Mouse (Mus musculus) T-helper 17 cell (primary cell): ENCODE data around the gene Tns3.

Experiments used
- in situ Hi-C, 2 experiments: fragments of 300-600 bp; cut with MboI, MseI; formaldehyde crosslinking; loops; 1 replicate in 1 of 2; 2 replicates in 1 of 2; pipeline ENCODE4 v1.15.1; 2025; ENCODE audit warnings: high pct_unique_total_duplicates in 2 of 2

Gene Tns3

GRCm38 (mm10) chr11:8652116-8652714 lies 12.1 kb downstream of the Tns3 start:
- in situ Hi-C loops: no loop called here

GRCm38 (mm10) chr11:8651448-8652035 lies 12.8 kb downstream of the Tns3 start:
- in situ Hi-C loops: no loop called here

DNA sequence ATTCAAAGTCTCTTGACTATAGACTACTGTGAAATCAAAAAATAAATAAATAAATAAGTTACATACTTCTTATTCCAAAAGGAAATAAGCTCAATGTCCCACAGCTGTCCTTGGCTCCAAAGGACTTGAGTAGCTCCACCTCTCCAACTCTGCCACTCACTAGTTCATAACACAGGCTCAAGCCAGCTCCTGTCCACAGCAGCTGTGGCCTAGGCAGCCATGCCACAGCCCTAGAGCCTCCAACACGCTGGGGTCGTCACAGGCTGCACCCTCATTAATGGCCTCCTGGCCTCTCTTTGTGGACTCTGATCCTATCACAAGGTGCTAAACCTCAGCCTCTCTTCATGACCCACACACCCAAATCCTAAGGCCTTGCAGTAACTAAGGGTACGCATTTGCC lies 18.7 kb downstream of the Tns3 start:
- in situ Hi-C loops: no loop called here

- in situ Hi-C loops: no loop called here
Observed at GRCm38 (mm10) chr11:8644272-8644671, 20.1 kb downstream of the Tns3 start.

- in situ Hi-C loops: no loop called here
Observed at GRCm38 (mm10) chr11:8641634-8642277, 22.6 kb downstream of the Tns3 start.

- in situ Hi-C loops: no loop called here
Observed at GRCm38 (mm10) chr11:8639726-8640125, 24.6 kb downstream of the Tns3 start.

DNA sequence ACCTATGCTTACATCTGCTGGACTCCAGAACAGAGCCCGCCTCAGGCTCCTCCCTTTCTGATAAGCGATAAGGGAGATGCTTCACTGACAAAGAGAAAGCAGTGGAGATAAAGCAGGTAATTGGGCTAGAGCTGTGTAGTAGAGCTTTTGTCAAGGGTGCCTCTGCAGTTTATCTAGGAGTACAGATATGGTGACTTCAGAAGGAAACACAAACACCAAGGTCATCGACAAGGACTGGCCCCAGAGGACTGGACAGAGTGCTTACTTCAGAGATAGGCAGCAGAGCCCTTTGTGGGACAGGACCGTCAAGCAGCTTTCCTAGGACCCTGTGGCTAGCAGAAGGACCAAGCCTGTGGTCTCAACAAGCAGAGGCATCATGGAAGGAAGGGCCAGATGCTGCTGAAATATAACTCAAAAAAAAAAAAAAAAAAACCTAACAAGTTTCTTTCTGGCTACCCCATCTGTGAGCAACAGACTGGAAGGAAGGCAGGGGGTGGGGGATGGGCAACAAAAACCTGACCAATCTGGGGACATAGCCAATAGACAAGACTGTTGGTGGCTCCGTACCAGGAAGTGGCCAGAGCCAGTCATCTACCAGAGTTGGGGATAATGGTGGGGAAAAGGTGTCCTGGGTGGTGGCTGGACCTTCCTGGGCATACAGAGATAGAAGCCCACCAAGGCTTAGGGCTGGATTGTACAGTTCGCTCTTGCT lies 25.2 kb downstream of the Tns3 start:
- in situ Hi-C loops: no loop called here

DNA sequence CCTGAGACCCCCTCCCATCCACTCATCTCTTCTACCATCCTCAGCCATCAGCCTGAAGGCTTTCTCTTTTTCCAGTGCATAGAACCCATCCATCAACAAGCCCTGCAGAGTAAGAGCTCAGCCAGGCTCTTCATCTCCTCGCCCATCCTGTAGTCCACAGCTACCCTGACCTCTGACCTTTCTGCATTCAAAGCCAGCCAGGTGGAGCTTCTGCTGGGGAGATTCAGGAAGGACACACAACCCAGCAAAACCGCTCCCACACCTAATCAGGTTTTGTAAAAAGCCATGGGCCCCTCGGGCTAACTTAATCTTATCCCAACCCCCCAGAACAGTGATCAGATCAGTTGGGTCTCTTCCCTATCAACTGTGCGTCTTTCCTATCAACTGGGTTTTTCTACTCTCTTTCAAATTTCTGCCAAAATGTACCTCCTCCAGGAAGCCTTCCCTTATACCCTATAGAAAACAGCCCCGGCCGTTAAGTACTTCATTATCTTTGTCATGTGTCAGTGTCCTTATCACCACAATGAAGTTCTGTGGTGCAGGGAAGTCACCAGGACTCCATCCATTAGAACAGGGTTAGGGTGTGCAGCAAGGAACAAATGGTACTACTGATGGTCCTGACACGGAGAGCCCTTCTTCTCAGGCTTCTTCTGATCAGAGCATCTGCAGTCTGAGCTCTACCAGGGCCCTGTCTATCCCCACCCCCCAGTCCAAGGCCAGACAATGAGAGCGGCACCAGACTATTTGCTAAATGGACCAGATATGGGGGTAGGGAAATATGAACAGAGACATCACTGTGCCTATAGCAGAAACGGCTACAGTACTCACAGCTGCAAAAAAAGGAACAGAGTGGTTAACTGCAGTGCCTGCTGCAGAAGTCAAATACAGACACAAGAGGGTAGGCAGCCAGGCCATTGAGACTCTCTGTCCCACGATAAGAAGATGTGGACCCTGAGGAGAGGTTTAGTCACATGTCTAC lies 26.6 kb downstream of the Tns3 start:
- in situ Hi-C loops: no loop called here

DNA sequence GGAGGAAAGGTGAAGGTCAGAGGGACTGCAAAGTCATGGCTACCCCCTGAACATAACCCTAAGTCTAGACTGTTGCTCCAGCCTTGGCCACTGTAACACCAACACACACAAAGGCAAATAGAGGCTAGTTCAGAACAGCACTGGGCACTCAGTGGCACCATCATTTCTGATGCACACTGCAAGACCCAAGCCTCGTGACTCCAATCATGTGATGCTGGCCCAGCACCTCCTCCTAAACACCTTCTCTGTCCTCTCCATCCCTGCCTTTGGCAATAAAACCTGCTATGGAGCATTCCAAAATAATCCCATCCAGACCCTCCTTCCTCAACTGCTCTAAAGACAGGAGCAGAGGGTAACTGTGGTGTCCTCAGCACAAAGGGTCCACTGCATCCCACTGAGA lies 27.7 kb downstream of the Tns3 start:
- in situ Hi-C loops: no loop called here

- in situ Hi-C loops: no loop called here
Observed at GRCm38 (mm10) chr11:8635778-8636177, 28.6 kb downstream of the Tns3 start.

- in situ Hi-C loops: no loop called here
Observed at GRCm38 (mm10) chr11:8634728-8635410, 29.5 kb downstream of the Tns3 start.

- in situ Hi-C loops: no loop called here
Observed at GRCm38 (mm10) chr11:8632163-8632562, 32.2 kb downstream of the Tns3 start.

- in situ Hi-C loops: no loop called here
Observed at GRCm38 (mm10) chr11:8629862-8630390, 34.4 kb downstream of the Tns3 start.

DNA sequence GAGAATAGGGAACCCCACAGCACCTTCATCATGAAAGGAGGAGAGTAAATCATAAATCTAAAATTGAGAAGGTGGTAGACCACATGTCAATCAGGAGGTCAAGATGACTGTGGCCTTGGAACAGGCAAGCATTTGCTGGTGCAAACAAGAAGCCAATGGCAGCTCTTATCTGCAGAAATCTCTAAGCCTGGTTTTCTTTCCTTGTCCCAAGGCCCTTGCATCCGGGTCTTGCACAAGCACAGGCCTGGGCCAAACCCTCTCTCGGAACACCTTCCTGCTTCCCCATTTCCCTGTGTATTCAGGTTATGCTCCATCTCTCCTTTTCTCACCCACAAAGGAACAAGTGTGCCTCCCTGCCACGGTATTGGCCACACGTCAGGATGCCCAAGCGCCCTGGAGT lies 35.0 kb downstream of the Tns3 start:
- in situ Hi-C loops: no loop called here

- in situ Hi-C loops: no loop called here
Observed at GRCm38 (mm10) chr11:8628846-8629253, 35.5 kb downstream of the Tns3 start.

DNA sequence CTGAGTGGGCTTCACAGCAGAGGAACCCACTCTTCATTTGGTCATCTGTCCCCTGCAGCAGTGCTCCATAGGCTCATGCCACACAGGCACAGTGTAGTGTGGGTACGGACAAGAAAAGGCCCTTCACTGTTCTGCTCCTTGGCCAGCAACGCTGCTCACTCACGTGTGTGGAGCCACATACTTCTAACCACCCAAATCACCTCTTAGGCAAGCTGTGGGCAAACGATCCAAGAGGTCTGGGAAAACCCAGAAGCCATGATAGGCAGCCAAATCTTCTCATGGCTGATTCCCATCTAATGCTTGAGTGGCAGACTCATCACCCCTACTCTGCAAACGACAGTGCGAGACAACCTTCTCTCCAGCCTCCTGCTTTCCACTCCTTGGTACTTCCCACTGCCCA lies 37.2 kb downstream of the Tns3 start:
- in situ Hi-C loops: no loop called here

DNA sequence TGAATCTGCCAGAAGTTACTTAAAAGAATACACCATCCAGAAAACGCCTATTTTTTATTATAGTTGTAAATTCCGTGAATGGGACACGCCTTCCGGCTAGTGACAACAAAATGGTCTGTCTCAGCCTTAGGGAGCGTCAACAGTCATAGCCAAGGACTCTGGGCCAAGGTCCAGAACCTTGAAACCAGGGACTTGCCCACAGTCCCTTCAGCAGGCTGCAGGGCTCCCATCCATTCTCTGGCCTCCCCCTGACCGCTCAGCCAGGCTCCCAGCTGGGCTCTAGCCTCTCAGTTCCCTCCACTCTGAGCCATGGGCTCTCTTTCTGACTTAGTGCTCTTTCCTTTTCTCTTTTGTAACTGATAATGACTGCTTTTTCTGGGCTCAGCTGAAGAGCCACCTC lies 37.6 kb downstream of the Tns3 start:
- in situ Hi-C loops: no loop called here

- in situ Hi-C loops: no loop called here
Observed at GRCm38 (mm10) chr11:8625915-8626604, 38.3 kb downstream of the Tns3 start.

GRCm38 (mm10) chr11:8625451-8625850 lies 38.9 kb downstream of the Tns3 start:
- in situ Hi-C loops: no loop called here
